Mouse (Mus musculus): ENCODE measurements at regions not wholly inside any gene's neighbourhood (a gene's known extent, or its start where the extent isn't known, plus 50 kb on each side); places are given as distances from the start of the nearest gene placed in this dataset.
A peak's percentile ranks its signal among the peaks of the same experiment; 100 is the strongest.

DNA sequence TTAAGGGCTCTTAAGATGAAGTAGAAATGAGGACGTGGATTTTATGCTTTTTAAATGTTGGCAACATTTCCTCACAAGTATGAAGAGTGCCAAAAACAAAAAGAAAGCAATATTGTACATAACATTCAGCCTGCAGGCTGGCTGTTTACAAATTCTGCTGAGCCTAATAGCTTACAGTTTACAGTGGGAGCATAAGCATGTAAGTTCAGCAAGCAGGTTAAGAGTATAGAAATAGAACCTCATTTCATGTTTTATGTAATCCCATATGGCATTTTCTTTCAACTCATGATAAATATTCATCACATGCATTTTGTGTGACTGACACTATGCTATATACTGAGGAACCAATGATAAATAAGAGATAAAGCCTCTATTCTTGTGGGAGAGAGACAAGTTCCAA, 1520.6 kb upstream of the Tenm4 start:
- H3K4me1 ChIP-seq, result peaks cover 8% of the 10 kb centered on the region; the same call in 1 of the 2 replicates
- no peaks in the 10 kb centered on the region for H3K36me3 ChIP-seq (ENCODE audit: poor library complexity, severe bottlenecking)
- H3K27ac ChIP-seq, result no peak overlapping the region
- no peaks in the 10 kb centered on the region for H3K27me3 ChIP-seq
- 50% methylated on average over 1 of the region's 1 CpGs for whole genome bisulfite sequencing
- ATAC-seq, result peak; percentile 61; the same call in 1 of the 2 replicates
- no peak overlapping the region for H3K4me3 ChIP-seq
- no peak overlapping the region for H3K4me2 ChIP-seq
- H3K9ac ChIP-seq, result no peak overlapping the region
- no peaks in the 10 kb centered on the region for H3K9me3 ChIP-seq (replicated peaks)

DNA sequence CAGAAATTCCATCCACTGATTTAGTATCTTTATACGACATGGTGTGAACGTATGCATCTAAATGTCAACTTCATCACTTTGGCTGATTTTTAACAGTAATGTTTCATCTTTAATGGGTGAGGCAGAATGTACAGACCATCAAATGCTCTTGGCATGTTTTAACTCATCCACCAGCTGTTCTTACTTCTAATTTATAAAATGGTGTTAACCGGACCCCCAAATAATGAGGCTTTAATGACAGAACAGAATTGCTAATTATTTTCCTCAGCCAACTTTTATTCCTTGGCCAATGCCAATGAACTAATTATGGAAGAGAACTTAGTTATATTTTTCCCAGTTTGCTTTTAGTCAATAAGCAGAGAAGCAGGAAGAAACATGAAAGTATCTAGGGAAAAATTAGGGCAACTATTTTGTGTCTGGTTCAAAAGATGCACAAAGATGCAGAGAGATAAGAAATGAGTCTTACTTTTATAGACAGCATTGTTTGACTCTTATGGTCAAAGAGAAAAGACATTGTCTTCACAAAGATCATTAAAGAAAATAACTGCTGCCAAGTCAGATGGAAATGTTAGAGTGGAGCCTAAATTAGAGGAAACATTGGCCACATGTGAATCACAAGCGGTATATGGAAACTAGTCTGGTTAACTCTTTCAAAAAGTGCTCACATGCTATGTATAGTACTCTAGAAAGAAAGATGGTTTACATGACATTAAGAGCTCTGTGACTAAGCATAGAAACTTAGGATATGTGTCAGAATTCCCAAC, 1504.5 kb upstream of the Tenm4 start:
- no peak overlapping the region for H3K4me2 ChIP-seq
- H3K9me3 ChIP-seq (replicated peaks), result no peaks in the 10 kb centered on the region
- H3K27me3 ChIP-seq, result no peaks in the 10 kb centered on the region
- H3K4me1 ChIP-seq, result 0 out of 2 replicates have a peak, but pooled peaks cover 6% of the 10 kb centered on the region
- H3K27ac ChIP-seq, result no peak overlapping the region
- H3K4me3 ChIP-seq, result no peak overlapping the region
- no peaks in the 10 kb centered on the region for H3K36me3 ChIP-seq (ENCODE audit: poor library complexity, severe bottlenecking)
- no peak overlapping the region for H3K9ac ChIP-seq
- peak; percentile 79 for ATAC-seq
- WGBS, result 47% methylated on average over 4 of the region's 4 CpGs

DNA sequence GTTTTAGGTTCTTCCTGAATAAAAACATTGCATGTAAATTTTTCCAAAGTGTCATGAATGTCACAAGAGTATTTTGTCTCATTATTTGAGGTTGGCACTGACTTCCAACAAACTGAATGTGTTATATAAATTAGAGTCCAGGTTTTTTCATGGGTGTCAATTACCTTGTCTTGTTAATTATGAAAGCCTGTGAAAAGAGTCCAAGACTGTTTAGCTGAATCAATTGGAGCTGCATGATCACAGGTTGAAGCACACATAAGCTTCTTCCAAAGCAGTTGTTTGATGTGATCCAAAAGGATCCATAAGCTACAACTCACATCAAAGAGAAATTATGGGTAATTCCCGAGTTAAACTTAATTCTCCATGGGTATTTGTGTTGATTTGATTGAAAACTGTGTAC, 1502.8 kb upstream of the Tenm4 start:
- Histone ChIP-seq H3K36me3 (ENCODE audit: poor library complexity, severe bottlenecking) (no peaks in the 10 kb centered on the region), H3K4me1 (0 out of 2 replicates have a peak, but pooled peaks cover 6% of the 10 kb centered on the region), H3K4me2 (no peak overlapping the region), H3K27ac (no peak overlapping the region), H3K9me3 (replicated peaks) (no peaks in the 10 kb centered on the region), H3K27me3 (no peaks in the 10 kb centered on the region), H3K9ac (no peak overlapping the region), H3K4me3 (no peak overlapping the region)
- peak; percentile 48; the same call in 1 of the 2 replicates for ATAC-seq
- 11% methylated on average over 1 of the region's 1 CpGs for WGBS

DNA sequence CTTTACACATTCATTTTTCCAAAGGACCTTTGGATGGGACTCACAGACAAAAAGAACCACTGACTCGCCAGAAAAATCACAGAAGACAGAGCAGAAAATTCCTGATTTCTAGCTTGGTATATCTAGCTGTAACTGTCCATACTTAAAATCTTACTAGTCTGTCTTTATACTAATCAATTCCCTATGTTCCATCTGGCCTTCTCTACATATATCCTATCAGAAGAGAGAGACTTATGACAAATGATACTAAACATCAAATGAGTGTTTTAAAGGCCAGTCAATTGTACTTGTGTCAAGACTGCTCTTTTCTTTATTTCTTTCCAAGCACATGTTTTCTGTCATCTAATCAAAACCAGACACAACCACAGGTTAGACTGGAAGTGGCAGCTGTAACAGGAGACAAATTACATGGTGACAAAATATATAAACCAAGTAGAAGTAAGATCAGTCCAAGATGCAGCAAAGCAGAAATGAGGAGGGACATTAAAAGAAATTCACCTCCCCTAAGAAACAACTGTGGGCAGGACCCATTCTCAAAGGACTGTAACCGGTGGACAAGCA, 1502.1 kb upstream of the Tenm4 start:
- WGBS, result 48% methylated on average over 2 of the region's 2 CpGs
- Histone ChIP-seq H3K4me1 (0 out of 2 replicates have a peak, but pooled peaks cover 6% of the 10 kb centered on the region), H3K4me3 (no peak overlapping the region), H3K4me2 (no peak overlapping the region), H3K9ac (no peak overlapping the region), H3K27ac (0 out of 2 replicates have a peak overlapping the region, but pooled peaks have one; percentile 14), H3K27me3 (no peaks in the 10 kb centered on the region), H3K9me3 (replicated peaks) (no peaks in the 10 kb centered on the region), H3K36me3 (ENCODE audit: poor library complexity, severe bottlenecking) (no peaks in the 10 kb centered on the region)
- no peak for ATAC-seq

- 11% methylated on average over 2 of the region's 2 CpGs for WGBS
- Histone ChIP-seq H3K36me3 (ENCODE audit: poor library complexity, severe bottlenecking) (no peaks in the 10 kb centered on the region), H3K9ac (no peak overlapping the region), H3K27ac (0 out of 2 replicates have a peak overlapping the region, but pooled peaks have one; percentile 31), H3K4me3 (no peak overlapping the region), H3K4me1 (0 out of 2 replicates have a peak, but pooled peaks cover 13% of the 10 kb centered on the region), H3K27me3 (no peaks in the 10 kb centered on the region), H3K4me2 (no peak overlapping the region), H3K9me3 (replicated peaks) (no peaks in the 10 kb centered on the region)
- peak; percentile 91 for ATAC-seq
Measured at GRCm38 (mm10) chr7:94687887-94688286, 1483.2 kb upstream of the Tenm4 start.

DNA sequence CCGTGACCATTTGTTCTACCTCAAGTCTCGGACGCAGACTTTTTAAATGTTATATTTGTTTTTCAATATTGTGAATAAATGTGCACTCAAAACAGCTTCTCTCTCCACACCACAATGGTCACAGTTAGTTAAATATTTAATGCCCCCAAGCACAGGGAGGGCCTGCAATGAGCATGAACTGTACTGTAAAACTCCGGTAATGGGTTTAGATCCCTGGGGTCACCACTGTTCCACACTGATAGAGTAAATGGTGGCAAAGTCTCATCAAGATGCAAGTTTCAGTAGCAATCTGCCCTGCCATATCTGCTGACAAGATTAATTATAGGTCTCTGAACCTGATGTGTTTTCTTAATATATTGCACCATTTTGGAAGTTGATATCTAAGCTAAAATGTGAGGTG, 1473.8 kb upstream of the Tenm4 start:
- Histone ChIP-seq H3K27me3 (no peaks in the 10 kb centered on the region), H3K9me3 (replicated peaks) (no peaks in the 10 kb centered on the region), H3K4me1 (no peaks in the 10 kb centered on the region), H3K4me3 (no peak overlapping the region), H3K36me3 (ENCODE audit: poor library complexity, severe bottlenecking) (no peaks in the 10 kb centered on the region), H3K9ac (no peak overlapping the region), H3K4me2 (no peak overlapping the region), H3K27ac (no peak overlapping the region)
- no peak for ATAC-seq
- WGBS, result 89% methylated on average over 4 of the region's 4 CpGs

GRCm38 (mm10) chr7:94706457-94706856, 1464.6 kb upstream of the Tenm4 start:
- Histone ChIP-seq H3K27me3 (no peaks in the 10 kb centered on the region), H3K36me3 (ENCODE audit: poor library complexity, severe bottlenecking) (no peaks in the 10 kb centered on the region), H3K27ac (no peak overlapping the region), H3K4me1 (no peaks in the 10 kb centered on the region), H3K9me3 (replicated peaks) (0 out of 2 replicates have a peak, but pooled peaks cover 3% of the 10 kb centered on the region), H3K9ac (no peak overlapping the region), H3K4me2 (no peak overlapping the region), H3K4me3 (no peak overlapping the region)
- peak; percentile 75; the same call in 1 of the 2 replicates for ATAC-seq

DNA sequence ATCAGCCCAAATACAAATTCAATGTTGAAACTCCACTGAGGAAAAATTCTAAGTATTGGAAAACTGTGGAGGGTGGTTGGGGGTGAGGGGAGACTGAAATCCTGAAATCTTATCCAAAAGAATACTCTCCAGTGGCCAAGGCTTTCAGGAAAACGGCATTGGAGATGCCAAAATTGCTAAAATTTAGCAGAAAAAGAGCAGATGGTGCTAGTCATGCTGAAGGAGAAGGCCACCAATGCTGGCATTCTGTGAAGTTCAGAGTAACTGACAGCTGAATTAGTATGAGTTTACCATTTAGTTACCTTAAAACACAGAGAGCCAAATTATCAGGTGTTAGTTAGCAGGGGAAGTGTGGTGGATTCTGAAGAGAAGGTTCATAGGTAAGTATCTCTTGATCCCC, 1437.6 kb upstream of the Tenm4 start:
- Histone ChIP-seq H3K9ac (no peak overlapping the region), H3K4me2 (no peak overlapping the region), H3K4me3 (no peak overlapping the region), H3K27me3 (no peaks in the 10 kb centered on the region), H3K36me3 (ENCODE audit: poor library complexity, severe bottlenecking) (no peaks in the 10 kb centered on the region), H3K4me1 (no peaks in the 10 kb centered on the region), H3K9me3 (replicated peaks) (no peaks in the 10 kb centered on the region), H3K27ac (no peak overlapping the region)
- WGBS, result 81% methylated on average over 1 of the region's 1 CpGs
- no peak for ATAC-seq

GRCm38 (mm10) chr7:94734741-94735140, 1436.3 kb upstream of the Tenm4 start:
- Histone ChIP-seq H3K27me3 (no peaks in the 10 kb centered on the region), H3K9ac (no peak overlapping the region), H3K4me2 (no peak overlapping the region), H3K27ac (no peak overlapping the region), H3K4me1 (no peaks in the 10 kb centered on the region), H3K9me3 (replicated peaks) (no peaks in the 10 kb centered on the region), H3K4me3 (no peak overlapping the region), H3K36me3 (ENCODE audit: poor library complexity, severe bottlenecking) (no peaks in the 10 kb centered on the region)
- no peak for ATAC-seq
- 86% methylated on average over 4 of the region's 4 CpGs for WGBS
